Mouse (Mus musculus) regulatory T cell (primary cell): ENCODE data around the gene Zfp993.

Source experiments
- in situ Hi-C: fragments of 300-600 bp; cut with MboI, MseI; formaldehyde crosslinking; loops from one replicate; pipeline ENCODE4 v1.15.1; 2025; ENCODE audit warnings: high pct_unique_total_duplicates

The Zfp993 gene

DNA sequence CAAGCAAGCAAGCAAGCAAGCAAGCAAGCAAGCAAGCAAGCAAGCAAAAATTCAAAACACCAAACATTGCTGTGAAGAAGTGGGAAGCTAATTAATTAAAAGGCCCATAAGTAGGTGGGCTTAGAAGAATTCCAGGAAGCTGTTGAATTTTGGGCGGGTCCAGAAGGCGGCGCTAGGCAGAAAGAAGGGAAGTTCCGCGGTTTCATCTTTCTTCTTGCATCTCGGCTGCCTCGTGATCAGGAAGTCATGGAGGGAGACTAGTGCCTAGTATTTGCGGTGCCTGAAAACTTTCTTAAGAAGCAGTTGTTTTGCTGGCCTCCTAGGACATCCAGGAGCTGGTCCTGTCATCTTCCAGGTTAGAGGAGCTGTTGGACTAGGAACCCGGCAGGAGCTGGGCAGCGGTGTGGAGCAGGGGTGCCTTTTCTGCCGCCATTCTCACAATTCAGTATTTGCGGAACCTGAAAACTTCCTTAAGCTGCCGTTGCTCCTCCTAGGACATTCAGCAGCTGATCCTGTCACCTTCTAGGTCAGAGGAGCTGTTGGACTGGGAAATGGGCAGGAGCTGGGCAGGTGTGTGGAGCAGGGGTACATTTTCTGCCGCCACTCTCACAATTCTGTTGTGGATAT lies at the start of gene Zfp993:
Gene Zfp993 (plus strand): TSS at position 188 of the 627 bp plus-strand sequence.
- in situ Hi-C loops, result loop anchor here (10.0 to 25.0 kb wide), 3 partner anchors 549 to 1174 kb away; no protein-coding TSS in a partner anchor

DNA sequence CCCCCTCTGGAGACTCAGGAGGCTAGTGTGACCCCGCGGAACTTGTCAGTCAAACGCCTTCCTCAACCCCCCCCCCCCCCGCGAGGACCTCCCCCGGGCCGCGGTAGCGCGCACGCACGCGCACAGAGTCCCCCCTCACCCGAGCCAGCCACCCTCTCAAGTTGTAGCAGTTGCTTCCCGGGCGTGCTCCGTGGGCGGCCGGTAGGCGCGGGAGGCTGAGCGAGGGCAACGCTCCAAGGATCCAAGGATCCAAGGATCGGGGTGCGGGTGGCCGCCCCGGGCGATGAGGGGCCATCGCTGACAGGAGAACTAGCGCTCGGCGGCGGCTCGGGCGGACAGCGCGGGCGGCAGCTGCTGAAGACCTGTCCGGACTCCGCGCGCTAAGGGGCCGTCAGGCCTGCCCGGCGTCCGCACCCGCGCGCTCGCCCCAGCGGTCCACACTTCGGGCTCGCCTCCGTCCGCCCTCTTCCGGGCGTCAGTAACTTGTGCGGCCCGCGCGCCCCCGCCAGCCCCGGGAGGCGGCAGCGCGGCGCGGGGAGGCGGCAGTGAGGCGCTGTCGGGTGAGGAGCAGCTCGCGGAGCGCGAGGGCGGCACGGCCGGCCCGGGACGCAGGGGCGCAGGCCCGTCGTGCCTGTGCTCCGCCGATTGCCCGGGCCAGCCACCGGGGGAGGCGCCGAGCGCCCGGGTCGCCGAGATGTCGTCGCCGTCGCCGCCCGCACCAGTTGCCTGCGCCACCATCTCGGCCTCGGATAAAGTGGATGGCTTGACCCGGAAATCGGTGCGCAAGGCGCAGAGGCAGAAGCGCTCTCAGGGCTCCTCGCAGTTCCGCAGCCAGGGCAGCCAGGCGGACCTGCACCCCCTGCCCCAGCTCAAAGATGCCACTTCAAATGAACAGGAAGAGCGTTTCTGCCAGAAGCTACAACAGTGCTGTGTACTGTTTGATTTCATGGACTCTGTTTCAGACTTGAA lies 30.6 kb upstream of the Zfp993 start:
- in situ Hi-C loops, result loop anchor here (5.0 to 10.0 kb wide), 3 partner anchors 335 to 1915 kb away; no protein-coding TSS in a partner anchor

DNA sequence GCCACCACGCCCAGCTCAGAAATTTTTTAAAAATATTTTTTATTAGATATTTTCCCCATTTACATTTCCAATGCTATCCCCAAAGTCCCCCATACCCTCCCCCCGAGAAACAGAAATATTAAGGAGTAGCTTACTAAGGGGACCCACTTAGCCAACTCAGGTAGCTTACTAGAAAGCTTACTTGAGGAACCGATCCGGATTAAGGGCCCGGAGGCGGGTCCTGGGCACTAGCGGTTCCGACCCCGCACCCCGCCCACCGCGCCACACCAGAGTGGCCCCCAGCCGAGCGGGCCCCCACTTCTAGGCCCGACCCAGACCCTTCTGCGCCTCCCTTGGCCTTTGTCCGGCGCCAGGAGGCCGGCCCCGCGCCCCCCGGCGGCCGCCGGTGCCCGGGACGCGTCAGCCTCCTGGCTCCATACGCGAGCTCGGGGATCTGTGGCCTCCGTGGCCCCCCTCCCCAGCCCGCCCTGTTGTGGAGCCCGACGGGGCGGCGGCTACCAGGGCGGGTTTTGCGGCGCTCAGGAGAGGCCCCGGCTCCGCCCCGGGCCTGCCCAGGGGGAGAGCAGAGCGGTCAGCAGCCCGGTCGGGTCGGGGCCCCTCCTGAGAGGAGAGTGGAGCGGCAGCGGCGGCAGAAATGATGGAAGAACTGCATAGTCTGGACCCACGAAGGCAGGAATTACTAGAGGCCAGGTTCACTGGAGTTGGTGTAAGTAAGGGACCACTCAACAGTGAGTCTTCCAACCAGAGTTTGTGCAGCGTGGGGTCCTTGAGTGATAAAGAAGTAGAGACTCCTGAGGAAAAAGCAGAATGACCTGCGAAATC lies 7.0 kb upstream of the Zfp993 start:
- in situ Hi-C loops, result loop anchor here (25.0 kb wide), 2 partner anchors 541 to 1166 kb away; no protein-coding TSS in a partner anchor

- in situ Hi-C loops, result loop anchor here (10.0 kb wide), 3 partner anchors 120 to 600 kb away; no protein-coding TSS in a partner anchor
Measured at GRCm38 (mm10) chr4:146644367-146644766, 33.6 kb downstream of the Zfp993 start.

DNA sequence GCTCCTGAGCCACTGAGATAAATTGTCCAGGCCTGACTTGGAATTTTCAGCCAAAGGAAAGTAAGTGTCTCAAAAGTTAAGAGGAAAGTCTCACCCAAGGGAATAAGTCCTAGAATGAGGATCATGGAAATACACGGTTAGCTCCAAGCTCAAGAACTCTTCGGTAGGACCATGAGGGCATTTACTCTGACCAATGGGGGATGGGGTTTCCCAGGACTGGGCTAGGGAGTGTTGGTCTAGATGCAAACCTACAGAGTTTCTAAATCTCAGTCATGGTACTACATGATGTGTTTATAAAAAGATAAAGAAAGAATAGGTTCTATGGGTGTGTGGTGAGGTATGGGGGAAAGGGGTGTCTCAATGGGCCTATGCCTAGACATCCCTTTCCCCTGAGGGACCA lies 38.9 kb downstream of the Zfp993 start:
- in situ Hi-C loops, result loop anchor here (5.0 to 10.0 kb wide), 6 partner anchors 125 to 688 kb away; no protein-coding TSS in a partner anchor

DNA sequence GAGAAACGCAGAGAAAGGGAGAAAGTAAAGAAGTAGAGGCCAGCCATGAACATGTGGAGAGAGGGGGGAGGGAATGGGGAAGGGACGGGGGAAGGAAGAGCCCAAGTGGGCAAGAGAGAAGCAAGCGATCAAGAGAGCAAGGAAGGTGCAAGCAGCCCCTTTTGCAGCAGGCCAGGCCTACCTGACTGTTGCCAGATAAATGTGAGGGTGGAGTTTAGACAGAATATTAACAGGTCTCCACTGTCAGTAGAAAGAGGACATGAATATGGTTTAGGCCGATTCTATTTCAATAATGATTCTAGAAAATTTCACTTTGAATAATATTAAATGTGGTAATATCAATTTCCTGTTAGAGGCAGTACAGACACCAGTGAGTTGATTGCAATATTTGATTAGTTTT lies 39.4 kb downstream of the Zfp993 start:
- in situ Hi-C loops, result loop anchor here (5.0 kb wide), 1 partner anchor 522 kb away; no protein-coding TSS in a partner anchor

DNA sequence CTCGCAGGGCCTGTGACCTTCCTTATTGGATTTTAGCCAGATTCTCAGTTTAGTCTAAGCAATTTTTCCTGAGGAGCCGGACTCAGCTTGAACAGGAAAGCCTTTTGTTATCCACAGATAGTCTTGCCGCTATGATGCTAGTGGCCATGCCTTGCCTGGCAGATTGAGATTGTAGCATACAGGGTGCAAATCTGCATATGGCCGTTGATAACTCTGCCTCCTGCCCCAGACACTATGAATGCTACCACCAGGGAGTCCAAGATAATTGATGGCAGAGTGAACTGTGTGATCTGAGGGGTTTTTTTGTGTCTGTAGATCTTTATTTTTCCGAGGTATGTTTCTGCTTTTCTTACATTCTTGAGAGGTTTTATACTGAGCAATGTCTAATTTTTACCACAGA lies 39.9 kb downstream of the Zfp993 start:
- in situ Hi-C loops, result loop anchor here (5.0 kb wide), 1 partner anchor 522 kb away; no protein-coding TSS in a partner anchor
